Mouse (Mus musculus) liver, postnatal 0 days (tissue): Measurements from ENCODE around the gene Wsb1.

Source experiments
- CTCF ChIP-seq: sonication (generic); IDR thresholded peaks from 2 replicates; pipeline ENCODE4 v1.5.1; 2016; ENCODE audit warnings: antibody characterized with exemption, low read depth
- EP300 ChIP-seq: IDR thresholded peaks from 2 replicates; pipeline ENCODE4 v1.6.1; 2016; ENCODE audit warnings: antibody characterized with exemption, low read depth, mild to moderate bottlenecking

DNA sequence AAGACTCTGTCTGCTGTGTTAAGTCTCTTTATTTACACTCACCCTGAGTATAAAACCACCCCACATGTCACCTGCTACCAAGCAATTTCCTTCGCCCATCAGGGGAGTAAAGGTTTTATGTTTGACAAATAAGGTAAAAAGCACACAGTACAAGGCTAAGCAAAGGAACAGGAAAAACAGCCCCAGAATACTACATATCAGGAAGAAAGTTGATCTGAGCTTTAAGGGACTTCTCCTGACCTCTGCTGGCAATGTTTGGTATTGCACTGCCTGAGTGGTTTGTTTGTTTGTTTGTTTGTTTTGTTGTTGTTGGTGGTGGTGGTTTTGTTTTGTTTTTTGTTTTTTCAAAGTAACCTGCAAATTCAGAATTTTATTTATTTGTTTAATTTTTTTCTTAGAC lies 41.7 kb upstream of the Wsb1 start:
- peak; percentile 95 for TF ChIP-seq CTCF
- TF ChIP-seq EP300 = no peak
